Mouse (Mus musculus) kidney, embryonic 14.5 days (tissue): ENCODE measurements at regions not wholly inside any gene's neighbourhood (a gene's known extent, or its start where the extent isn't known, plus 50 kb on each side); places are given as distances from the start of the nearest gene placed in this dataset.

Experiments used
- ATAC-seq: fragments of 200-750 bp; cut with Nextera tagmentation; 2 replicates; pipeline ENCODE4 v1.8.0; 2017; ENCODE audit warnings: moderate number of reproducible peaks, mild to moderate bottlenecking, moderate TSS enrichment, moderate library complexity; ENCODE audit not compliant: low FRiP score, low TSS enrichment
- H3K27ac ChIP-seq: fragments of 300-500 bp; sonication (generic); 2 replicates; pipeline ENCODE4 v1.5.1; 2014; ENCODE audit warnings: low read depth, mild to moderate bottlenecking, low read length, moderate library complexity, mixed read lengths
- H3K27me3 ChIP-seq: fragments of 300-500 bp; sonication (generic); 2 replicates; pipeline ENCODE4 v1.6.1; 2014; ENCODE audit warnings: mild to moderate bottlenecking, low read length; ENCODE audit not compliant: control insufficient read depth, insufficient read depth
- H3K36me3 ChIP-seq: fragments of 300-500 bp; sonication (generic); 2 replicates; pipeline ENCODE4 v1.6.1; 2014; ENCODE audit warnings: low read length, mixed read lengths; ENCODE audit not compliant: control insufficient read depth, insufficient read depth
- H3K4me1 ChIP-seq: fragments of 300-500 bp; sonication (generic); 2 replicates; pipeline ENCODE4 v1.6.1; 2014; ENCODE audit warnings: low read length, mixed read lengths; ENCODE audit not compliant: control insufficient read depth, insufficient read depth
- H3K4me2 ChIP-seq: fragments of 300-500 bp; sonication (generic); replicated peaks from 2 replicates; pipeline ENCODE4 v1.6.1; 2014; ENCODE audit warnings: low read depth, mild to moderate bottlenecking, low read length
- H3K4me3 ChIP-seq: fragments of 300-500 bp; sonication (generic); 2 replicates; pipeline ENCODE4 v1.5.1; 2014; ENCODE audit warnings: mild to moderate bottlenecking, low read length
- H3K9ac ChIP-seq: fragments of 300-500 bp; sonication (generic); 2 replicates; pipeline ENCODE4 v1.6.1; 2014; ENCODE audit warnings: low read depth, mild to moderate bottlenecking, low read length, moderate library complexity
- H3K9me3 ChIP-seq: fragments of 300-500 bp; sonication (generic); 2 replicates; pipeline ENCODE4 v1.6.1; 2016; ENCODE audit warnings: low read length; ENCODE audit not compliant: control insufficient read depth
- WGBS: fragments of 180-500 bp; shearing (Covaris S2); extraction: QIAGEN DNeasy Blood & Tissue Kit; methylation state at CpG from one replicate; pipeline ENCODE4 v1.1.7; 2014; 5-methylcytosine and 5-hydroxymethylcytosine counted together

- H3K9me3 ChIP-seq = peaks cover 3% of the 10 kb centered on the region; the same call in 1 of the 2 replicates
- peak overlapping the region; percentile 30; the same call in 1 of the 2 replicates for H3K4me3 ChIP-seq
- H3K27ac ChIP-seq = peak overlapping the region; percentile 78
- H3K4me1 ChIP-seq = peaks cover 11% of the 10 kb centered on the region; the same call in 1 of the 2 replicates
- WGBS = 32% methylated on average over 10 of the region's 10 CpGs
- H3K36me3 ChIP-seq = no peaks in the 10 kb centered on the region
- no peak overlapping the region for H3K9ac ChIP-seq
- no peaks in the 10 kb centered on the region for H3K27me3 ChIP-seq
- peak overlapping the region; percentile 56 for H3K4me2 ChIP-seq
- no peak for ATAC-seq
Observed at GRCm38 (mm10) chr6:127266813-127267165, 114.8 kb upstream of the Ccnd2 start.

- WGBS = 79% methylated on average over 4 of the region's 4 CpGs
- H3K4me3 ChIP-seq = no peak overlapping the region
- H3K4me2 ChIP-seq = no peak overlapping the region
- peaks cover 11% of the 10 kb centered on the region; the same call in 1 of the 2 replicates for H3K4me1 ChIP-seq
- no peaks in the 10 kb centered on the region for H3K36me3 ChIP-seq
- no peak overlapping the region for H3K27ac ChIP-seq
- H3K9me3 ChIP-seq = peaks cover 3% of the 10 kb centered on the region; the same call in 1 of the 2 replicates
- H3K9ac ChIP-seq = no peak overlapping the region
- no peak for ATAC-seq
- no peaks in the 10 kb centered on the region for H3K27me3 ChIP-seq
Observed at GRCm38 (mm10) chr6:127269021-127269420, 117.0 kb upstream of the Ccnd2 start.

- no peak for ATAC-seq
Observed at GRCm38 (mm10) chr6:127269525-127270044, 117.6 kb upstream of the Ccnd2 start.

GRCm38 (mm10) chr6:127270774-127271173 lies 118.8 kb upstream of the Ccnd2 start:
- Histone ChIP-seq H3K4me2 (no peak overlapping the region), H3K4me1 (peaks cover 6% of the 10 kb centered on the region; the same call in 1 of the 2 replicates), H3K27ac (no peak overlapping the region), H3K4me3 (no peak overlapping the region), H3K9ac (no peak overlapping the region), H3K9me3 (peaks cover 3% of the 10 kb centered on the region; the same call in 1 of the 2 replicates), H3K27me3 (no peaks in the 10 kb centered on the region), H3K36me3 (no peaks in the 10 kb centered on the region)
- no peak for ATAC-seq
- WGBS = 80% methylated on average over 9 of the region's 9 CpGs

More at GRCm38 (mm10) chr6:127269525-127270044, 117.6 kb upstream of the Ccnd2 start:
- H3K27me3 ChIP-seq = no peaks in the 10 kb centered on the region
- no peak overlapping the region for H3K4me3 ChIP-seq
- H3K9ac ChIP-seq = no peak overlapping the region
- 73% methylated on average over 7 of the region's 7 CpGs for WGBS
- no peak overlapping the region for H3K4me2 ChIP-seq
- H3K36me3 ChIP-seq = no peaks in the 10 kb centered on the region
- peaks cover 3% of the 10 kb centered on the region; the same call in 1 of the 2 replicates for H3K9me3 ChIP-seq
- H3K4me1 ChIP-seq = peaks cover 11% of the 10 kb centered on the region; the same call in 1 of the 2 replicates
- no peak overlapping the region for H3K27ac ChIP-seq

- ATAC-seq = no peak
- 97% methylated on average over 3 of the region's 3 CpGs for WGBS
Observed at GRCm38 (mm10) chr6:127271418-127271817, 119.4 kb upstream of the Ccnd2 start.

GRCm38 (mm10) chr6:127272630-127273029 lies 120.6 kb upstream of the Ccnd2 start:
- peak; percentile 48; the same call in 1 of the 2 replicates for ATAC-seq
- WGBS = 79% methylated on average over 7 of the region's 7 CpGs
- H3K4me3 ChIP-seq = no peak overlapping the region
- H3K4me1 ChIP-seq = no peaks in the 10 kb centered on the region
- H3K9ac ChIP-seq = no peak overlapping the region
- H3K27ac ChIP-seq = no peak overlapping the region
- H3K27me3 ChIP-seq = no peaks in the 10 kb centered on the region
- peaks cover 3% of the 10 kb centered on the region; the same call in 1 of the 2 replicates for H3K9me3 ChIP-seq
- H3K4me2 ChIP-seq = no peak overlapping the region
- H3K36me3 ChIP-seq = no peaks in the 10 kb centered on the region

More at GRCm38 (mm10) chr6:127271418-127271817, 119.4 kb upstream of the Ccnd2 start:
- Histone ChIP-seq H3K36me3 (no peaks in the 10 kb centered on the region), H3K9ac (no peak overlapping the region), H3K4me2 (no peak overlapping the region), H3K27ac (no peak overlapping the region), H3K27me3 (no peaks in the 10 kb centered on the region), H3K9me3 (peaks cover 3% of the 10 kb centered on the region; the same call in 1 of the 2 replicates), H3K4me1 (peaks cover 4% of the 10 kb centered on the region; the same call in 1 of the 2 replicates), H3K4me3 (no peak overlapping the region)

GRCm38 (mm10) chr6:127274732-127275429 lies 122.9 kb upstream of the Ccnd2 start:
- H3K27me3 ChIP-seq = no peaks in the 10 kb centered on the region
- no peak overlapping the region for H3K4me2 ChIP-seq
- ATAC-seq = no peak
- H3K36me3 ChIP-seq = no peaks in the 10 kb centered on the region
- H3K4me3 ChIP-seq = no peak overlapping the region
- WGBS = 68% methylated on average over 9 of the region's 9 CpGs
- no peak overlapping the region for H3K9ac ChIP-seq
- H3K9me3 ChIP-seq = peaks cover 3% of the 10 kb centered on the region; the same call in 1 of the 2 replicates
- no peaks in the 10 kb centered on the region for H3K4me1 ChIP-seq
- no peak overlapping the region for H3K27ac ChIP-seq

GRCm38 (mm10) chr6:127275430-127275784 lies 123.4 kb upstream of the Ccnd2 start:
- WGBS = 91% methylated on average over 2 of the region's 2 CpGs
- H3K4me3 ChIP-seq = no peak overlapping the region
- peaks cover 3% of the 10 kb centered on the region; the same call in 1 of the 2 replicates for H3K9me3 ChIP-seq
- H3K4me2 ChIP-seq = no peak overlapping the region
- no peaks in the 10 kb centered on the region for H3K36me3 ChIP-seq
- no peak overlapping the region for H3K9ac ChIP-seq
- no peak for ATAC-seq
- H3K27me3 ChIP-seq = no peaks in the 10 kb centered on the region
- H3K4me1 ChIP-seq = no peaks in the 10 kb centered on the region
- H3K27ac ChIP-seq = no peak overlapping the region

- H3K4me2 ChIP-seq = no peak overlapping the region
- no peaks in the 10 kb centered on the region for H3K27me3 ChIP-seq
- H3K4me1 ChIP-seq = no peaks in the 10 kb centered on the region
- no peak overlapping the region for H3K9ac ChIP-seq
- no peak overlapping the region for H3K27ac ChIP-seq
- 95% methylated on average over 4 of the region's 4 CpGs for WGBS
- peaks cover 3% of the 10 kb centered on the region; the same call in 1 of the 2 replicates for H3K9me3 ChIP-seq
- H3K4me3 ChIP-seq = no peak overlapping the region
- no peaks in the 10 kb centered on the region for H3K36me3 ChIP-seq
- ATAC-seq = no peak
Observed at GRCm38 (mm10) chr6:127276362-127276761, 124.4 kb upstream of the Ccnd2 start.
